Mouse (Mus musculus) adrenal gland, postnatal 25 days (tissue): ENCODE measurements around the gene Rad54l2. TPM values are rescaled to one million over a fixed set of nuclear protein-coding genes. Genes with fewer than 3 reads are reported as not detected.

Experiments
- DNase-seq: peaks from one replicate; pipeline ENCODE4 v3.0.0; 2021; ENCODE audit warnings: mixed read lengths
- total RNA-seq: library from RNA; stranded (reverse); gene quantifications from 2 replicates; pipeline ENCODE4 v1.2.3, GENCODE M21; 2021

The Rad54l2 gene
- total RNA-seq, 1 experiment from 2014 or later = 26.1 TPM

GRCm38 (mm10) chr9:106752135-106752534 is 36.9 kb downstream of the Rad54l2 start:
- DNase-seq = no peak

GRCm38 (mm10) chr9:106739962-106740361 is 49.0 kb downstream of the Rad54l2 start:
- no peak for DNase-seq

- no peak for DNase-seq
Observed at GRCm38 (mm10) chr9:106739056-106739455, 49.9 kb downstream of the Rad54l2 start.

GRCm38 (mm10) chr9:106738199-106738985 is 50.6 kb downstream of the Rad54l2 start:
- no peak for DNase-seq

GRCm38 (mm10) chr9:106733690-106734089 is 55.3 kb downstream of the Rad54l2 start:
- DNase-seq = no peak

GRCm38 (mm10) chr9:106729416-106729815 is 59.6 kb downstream of the Rad54l2 start:
- DNase-seq = no peak

- no peak for DNase-seq
Observed at GRCm38 (mm10) chr9:106726891-106727290, 62.1 kb downstream of the Rad54l2 start.

- DNase-seq = no peak
Observed at GRCm38 (mm10) chr9:106725435-106725834, 63.6 kb downstream of the Rad54l2 start.

- DNase-seq = no peak
Observed at GRCm38 (mm10) chr9:106724864-106725263, 64.1 kb downstream of the Rad54l2 start.

GRCm38 (mm10) chr9:106716729-106717128 is 72.3 kb downstream of the Rad54l2 start:
- DNase-seq = no peak

GRCm38 (mm10) chr9:106716232-106716631 is 72.8 kb downstream of the Rad54l2 start:
- no peak for DNase-seq

- DNase-seq = peak; percentile 22
Observed at GRCm38 (mm10) chr9:106712470-106712869, 76.5 kb downstream of the Rad54l2 start.

- no peak for DNase-seq
Observed at GRCm38 (mm10) chr9:106692973-106693481, 96.0 kb downstream of the Rad54l2 start.

- DNase-seq = no peak
Observed at GRCm38 (mm10) chr9:106688834-106689233, 100.2 kb downstream of the Rad54l2 start.

GRCm38 (mm10) chr9:106686983-106687650 is 101.9 kb downstream of the Rad54l2 start:
- DNase-seq = peak; percentile 67

GRCm38 (mm10) chr9:106685249-106686101 is 103.5 kb downstream of the Rad54l2 start, which contains the start of gene Tex264:
Gene Tex264 (minus strand): TSS chr9:106685927.
- peak; percentile 90 for DNase-seq

GRCm38 (mm10) chr9:106684918-106685248 is 104.1 kb downstream of the Rad54l2 start:
- no peak for DNase-seq

- no peak for DNase-seq
Observed at GRCm38 (mm10) chr9:106684093-106684872, 104.7 kb downstream of the Rad54l2 start.

GRCm38 (mm10) chr9:106681026-106681425 is 108.0 kb downstream of the Rad54l2 start:
- DNase-seq = no peak

GRCm38 (mm10) chr9:106678242-106678641 is 110.8 kb downstream of the Rad54l2 start:
- DNase-seq = no peak

GRCm38 (mm10) chr9:106677702-106678101 is 111.3 kb downstream of the Rad54l2 start:
- DNase-seq = no peak

GRCm38 (mm10) chr9:106676571-106676970 is 112.4 kb downstream of the Rad54l2 start:
- no peak for DNase-seq
